Mouse (Mus musculus) limb, embryonic 14.5 days (tissue): ENCODE measurements around the gene St6galnac4. TPM values are rescaled to one million over a fixed set of nuclear protein-coding genes. Genes with fewer than 3 reads are reported as not detected.

Experiments used
- ATAC-seq: fragments of 200-750 bp; cut with Nextera tagmentation; 2 replicates; pipeline ENCODE4 v1.8.0; 2017; ENCODE audit warnings: low read depth, moderate number of reproducible peaks, moderate TSS enrichment; ENCODE audit not compliant: low FRiP score
- DNase-seq: peaks from one replicate; pipeline ENCODE4 v3.0.0-alpha.2; 2015; ENCODE audit warnings: low spot score
- H3K27ac ChIP-seq: fragments of 300-500 bp; sonication (generic); replicated peaks from 2 replicates; pipeline ENCODE4 v1.5.1; 2014; ENCODE audit warnings: low read depth, mild to moderate bottlenecking, low read length, moderate library complexity, mixed read lengths
- H3K27me3 ChIP-seq: fragments of 300-500 bp; sonication (generic); 2 replicates; pipeline ENCODE4 v1.6.1; 2014; ENCODE audit warnings: low read length, mixed read lengths; ENCODE audit not compliant: control insufficient read depth, insufficient read depth
- H3K36me3 ChIP-seq: fragments of 300-500 bp; sonication (generic); 2 replicates; pipeline ENCODE4 v1.6.1; 2014; ENCODE audit warnings: mild to moderate bottlenecking, low read length, moderate library complexity, mixed read lengths; ENCODE audit not compliant: control insufficient read depth, insufficient read depth
- H3K4me1 ChIP-seq: fragments of 300-500 bp; sonication (generic); 2 replicates; pipeline ENCODE4 v1.6.1; 2014; ENCODE audit warnings: antibody characterized with exemption, low read length, mixed read lengths; ENCODE audit not compliant: control insufficient read depth, insufficient read depth
- H3K4me2 ChIP-seq: fragments of 300-500 bp; sonication (generic); replicated peaks from 2 replicates; pipeline ENCODE4 v1.6.1; 2014; ENCODE audit warnings: low read depth, mild to moderate bottlenecking, low read length, moderate library complexity; ENCODE audit not compliant: severe bottlenecking
- H3K4me3 ChIP-seq: fragments of 300-500 bp; sonication (generic); replicated peaks from 2 replicates; pipeline ENCODE4 v1.5.1; 2014; ENCODE audit warnings: low read length
- H3K9ac ChIP-seq: fragments of 300-500 bp; sonication (generic); 2 replicates; pipeline ENCODE4 v1.6.1; 2014; ENCODE audit warnings: mild to moderate bottlenecking, low read depth, low read length, moderate library complexity; ENCODE audit not compliant: severe bottlenecking
- H3K9me3 ChIP-seq: fragments of 300-500 bp; sonication (generic); 2 replicates; pipeline ENCODE4 v1.6.1; 2016; ENCODE audit warnings: low read length; ENCODE audit not compliant: control insufficient read depth
- POLR2A ChIP-seq: fragments of 200-500 bp; IDR thresholded peaks from 2 replicates; pipeline ENCODE4 v1.8.0; 2012; ENCODE audit warnings: inconsistent platforms, mild to moderate bottlenecking, moderate library complexity, borderline replicate concordance; ENCODE audit not compliant: insufficient read depth, insufficient read length; ENCODE audit errors: extremely low read depth
- WGBS: fragments of 180-500 bp; shearing (Covaris S2); extraction: QIAGEN DNeasy Blood & Tissue Kit; methylation state at CpG from one replicate; pipeline ENCODE4 v1.1.7; 2014; 5-methylcytosine and 5-hydroxymethylcytosine counted together
- polyA plus RNA-seq, 2 experiments: library from polyadenylated mRNA; depleted of rRNA in 1 of 2; stranded (reverse) in 1 of 2; unstranded in 1 of 2; fragments of >200 nt; fragmentation: Nextera tagmentation in 1 of 2; extraction: Ambion mirVana in 1 of 2; gene quantifications; 2 replicates each; pipeline versions ENCODE4 v1.2.1 to v1.2.3; 2012 to 2014

Gene St6galnac4
- polyA plus RNA-seq, 2 experiments = 31.8 to 33.9 TPM

DNA sequence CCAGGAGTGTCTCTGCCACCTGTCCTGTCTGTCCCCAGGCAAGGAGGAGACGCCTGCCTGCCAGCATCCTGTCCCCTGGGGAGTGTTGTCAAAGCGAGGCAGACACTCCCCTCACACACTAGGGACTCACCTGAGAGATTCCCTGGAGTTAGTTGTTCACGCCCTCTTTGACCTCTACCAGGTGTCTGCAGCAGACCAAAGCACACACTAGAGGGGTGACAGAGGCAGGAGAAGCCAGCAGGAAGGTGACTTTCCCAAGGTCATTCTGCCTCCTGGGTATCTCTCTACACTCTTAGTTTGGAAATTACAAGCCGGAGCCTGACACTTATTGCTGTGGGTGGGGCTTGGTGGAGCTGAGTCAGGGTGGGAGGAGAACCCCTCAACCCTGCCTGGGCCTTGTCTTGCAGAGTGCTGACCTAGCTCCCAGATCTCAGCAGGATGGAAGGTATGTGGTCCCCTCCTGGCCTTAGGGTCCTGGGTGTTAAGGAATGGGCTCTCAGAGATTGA, 41.2 kb downstream of the St6galnac4 start:
- no peak overlapping the region for H3K4me3 ChIP-seq
- no peaks in the 10 kb centered on the region for H3K36me3 ChIP-seq
- H3K9me3 ChIP-seq = no peaks in the 10 kb centered on the region
- no peak overlapping the region for H3K27ac ChIP-seq
- no peak for DNase-seq
- ATAC-seq = no peak
- H3K4me2 ChIP-seq = no peak overlapping the region; the same call in 1 of the 2 replicates
- H3K4me1 ChIP-seq = peaks cover 43% of the 10 kb centered on the region
- H3K9ac ChIP-seq = no peak overlapping the region; the same call in 1 of the 2 replicates
- TF ChIP-seq POLR2A = no peak
- no peaks in the 10 kb centered on the region for H3K27me3 ChIP-seq
- WGBS = 55% methylated on average over 4 of the region's 4 CpGs

DNA sequence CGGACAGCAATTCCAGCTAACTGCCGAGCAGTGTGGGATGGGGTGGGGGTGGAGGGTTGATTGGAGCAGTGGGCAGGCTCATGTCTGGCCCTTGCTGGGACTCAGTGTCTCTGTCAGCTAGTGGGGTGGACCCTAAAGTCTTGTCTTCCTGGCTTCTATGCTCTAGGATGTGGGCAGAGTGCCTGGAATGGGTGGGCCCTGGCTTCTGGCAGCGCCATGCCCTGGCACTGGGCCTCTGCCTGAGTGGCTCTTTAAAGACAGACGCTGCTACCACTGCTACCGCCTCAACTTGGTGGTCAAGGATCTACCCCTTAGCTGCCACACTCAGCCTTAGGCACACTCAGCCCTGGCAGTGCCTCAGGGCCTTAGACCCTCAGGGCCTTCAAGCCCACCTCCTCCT, 41.8 kb downstream of the St6galnac4 start:
- H3K36me3 ChIP-seq = no peaks in the 10 kb centered on the region
- no peak overlapping the region for H3K4me3 ChIP-seq
- peak overlapping the region; percentile 26; the same call in 1 of the 2 replicates for H3K4me2 ChIP-seq
- no peak for ATAC-seq
- no peaks in the 10 kb centered on the region for H3K9me3 ChIP-seq
- peak overlapping the region; percentile 43 for H3K27ac ChIP-seq
- no peak overlapping the region; the same call in none of the 2 replicates for H3K9ac ChIP-seq
- 33% methylated on average over 4 of the region's 5 CpGs for WGBS
- H3K4me1 ChIP-seq = peaks cover 43% of the 10 kb centered on the region
- TF ChIP-seq POLR2A = no peak
- no peaks in the 10 kb centered on the region for H3K27me3 ChIP-seq
- peak; percentile 51 for DNase-seq

DNA sequence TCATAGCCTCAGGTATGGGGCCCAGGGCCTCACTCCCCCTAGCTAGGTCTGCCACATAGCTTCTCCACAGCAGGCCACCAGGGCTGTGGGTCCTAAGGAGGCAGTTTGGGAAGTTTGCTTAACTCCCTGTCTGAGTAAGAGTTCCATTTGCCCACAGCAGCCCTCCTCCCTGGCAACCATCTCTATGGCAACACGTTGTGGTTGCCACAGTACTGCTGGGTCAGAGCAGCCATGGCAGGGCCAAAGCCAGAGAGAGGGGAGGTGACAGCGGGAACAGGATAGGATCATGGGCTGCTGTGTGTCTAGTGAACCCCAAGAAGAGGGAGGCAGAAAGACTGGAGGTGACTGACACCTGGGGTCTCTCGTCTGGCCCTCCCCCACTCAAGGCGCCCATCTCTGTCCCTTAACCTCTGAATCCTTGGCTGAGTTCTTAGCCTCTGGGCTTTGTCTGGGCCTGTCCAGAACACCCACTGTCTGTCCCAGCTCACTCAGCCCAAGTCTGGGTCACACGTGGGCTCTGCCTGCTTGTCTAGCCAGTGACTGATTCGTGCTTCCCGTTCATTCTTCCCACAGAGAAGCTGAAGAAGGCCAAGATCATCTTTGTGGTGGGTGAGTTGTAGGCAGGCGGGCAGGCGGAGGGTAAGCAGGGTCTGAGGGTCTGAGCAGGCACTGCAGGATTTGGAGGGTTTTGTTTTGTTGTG, 42.5 kb downstream of the St6galnac4 start:
- no peaks in the 10 kb centered on the region for H3K27me3 ChIP-seq
- H3K9me3 ChIP-seq = no peaks in the 10 kb centered on the region
- DNase-seq = peak; percentile 55
- H3K4me2 ChIP-seq = peak overlapping the region; percentile 26; the same call in 1 of the 2 replicates
- no peak overlapping the region for H3K4me3 ChIP-seq
- peak overlapping the region; percentile 43; the same call in 1 of the 2 replicates for H3K27ac ChIP-seq
- no peak for ATAC-seq
- no peaks in the 10 kb centered on the region for H3K36me3 ChIP-seq
- peaks cover 43% of the 10 kb centered on the region for H3K4me1 ChIP-seq
- H3K9ac ChIP-seq = no peak overlapping the region; the same call in none of the 2 replicates
- 41% methylated on average over 9 of the region's 9 CpGs for WGBS
- no peak for TF ChIP-seq POLR2A

DNA sequence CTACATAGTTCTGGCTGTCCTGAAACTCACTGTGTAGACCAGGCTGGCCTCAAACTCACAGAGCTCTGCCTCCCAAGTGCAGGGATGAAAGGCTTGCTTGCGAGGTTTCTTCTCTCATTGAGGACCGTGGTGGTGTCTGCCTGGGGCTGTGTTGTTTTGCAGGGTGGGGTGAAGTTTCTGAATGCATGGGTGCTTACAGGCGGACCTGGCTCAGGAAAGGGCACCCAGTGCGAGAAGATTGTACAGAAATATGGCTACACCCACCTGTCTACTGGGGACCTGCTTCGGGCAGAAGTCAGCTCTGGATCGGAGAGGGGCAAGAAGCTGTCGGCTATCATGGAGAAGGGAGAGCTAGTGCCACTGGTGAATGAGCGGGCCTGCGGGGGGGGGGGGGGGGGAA, 43.1 kb downstream of the St6galnac4 start:
- WGBS = 76% methylated on average over 8 of the region's 9 CpGs
- peaks cover 39% of the 10 kb centered on the region for H3K4me1 ChIP-seq
- no peak overlapping the region for H3K9ac ChIP-seq
- H3K4me2 ChIP-seq = no peak overlapping the region
- H3K36me3 ChIP-seq = no peaks in the 10 kb centered on the region
- no peaks in the 10 kb centered on the region for H3K27me3 ChIP-seq
- H3K4me3 ChIP-seq = no peak overlapping the region
- TF ChIP-seq POLR2A = no peak
- H3K27ac ChIP-seq = no peak overlapping the region
- H3K9me3 ChIP-seq = no peaks in the 10 kb centered on the region
- no peak for ATAC-seq
- DNase-seq = no peak

DNA sequence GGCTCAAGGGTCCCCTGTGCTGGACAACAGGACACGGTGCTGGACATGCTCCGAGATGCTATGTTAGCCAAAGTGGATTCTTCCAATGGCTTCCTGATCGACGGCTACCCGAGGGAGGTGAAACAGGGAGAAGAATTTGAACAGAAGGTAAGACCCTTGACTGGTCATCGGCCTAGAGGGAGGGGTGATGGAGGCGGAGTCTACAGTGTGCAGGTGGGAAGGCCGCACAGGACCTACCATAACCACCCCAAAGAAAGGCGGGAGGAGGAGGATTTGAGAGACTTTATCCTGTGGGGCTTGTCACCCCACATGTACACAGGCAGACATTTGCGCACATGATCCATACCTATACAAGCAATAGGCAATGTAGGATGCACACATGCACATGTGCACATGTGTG, 44.2 kb downstream of the St6galnac4 start:
- H3K27ac ChIP-seq = no peak overlapping the region
- no peak overlapping the region for H3K4me2 ChIP-seq
- peaks cover 29% of the 10 kb centered on the region for H3K4me1 ChIP-seq
- no peaks in the 10 kb centered on the region for H3K36me3 ChIP-seq
- no peak overlapping the region for H3K9ac ChIP-seq
- ATAC-seq (no peak), DNase-seq (no peak)
- TF ChIP-seq POLR2A = no peak
- no peaks in the 10 kb centered on the region for H3K9me3 ChIP-seq
- no peak overlapping the region for H3K4me3 ChIP-seq
- WGBS = 85% methylated on average over 10 of the region's 10 CpGs
- H3K27me3 ChIP-seq = no peaks in the 10 kb centered on the region
